Mouse (Mus musculus): ENCODE data around the gene Rhot1.
A peak's percentile ranks its signal among the peaks of the same experiment; 100 is the strongest.

- TF ChIP-seq CTCF (IDR thresholded peaks at IDR 0.05; ENCODE audit: borderline replicate concordance, extremely low read depth, insufficient read depth, insufficient read length) (peak; percentile 47; the same call in 1 of the 2 replicates), POLR2A (IDR thresholded peaks at IDR 0.05; ENCODE audit: borderline replicate concordance, extremely low read depth, insufficient read depth, insufficient read length, poor library complexity, severe bottlenecking) (no peak)
Measured at GRCm38 (mm10) chr11:80200326-80200725, 8.5 kb upstream of the Rhot1 start.

Measured in brain, embryonic 14.5 days (tissue).